Mouse (Mus musculus) megakaryocyte-erythroid progenitor cell, adult 5 weeks (primary cell): ENCODE results near the gene Larp4b. TPM values are rescaled to one million over a fixed set of nuclear protein-coding genes. Genes with fewer than 3 reads are reported as not detected.

Experiments
- polyA plus RNA-seq: library from polyadenylated mRNA; stranded (reverse); fragments of >175 nt; gene quantifications from 2 replicates; pipeline ENCODE4 v1.2.3, GENCODE M21; 2012

The Larp4b gene
- 17.3 and 19.0 TPM in 2 replicates for polyA plus RNA-seq

GRCm38 (mm10) chr13:9093316-9094155, at the start of gene Larp4b:
TSS of gene Larp4b (plus strand) at chr13:9093881.

Other genes starting within 250 kb of the Larp4b start
- 4.6 and 7.2 TPM in 2 replicates for gene Wdr37, start 222.0 kb upstream of the Larp4b start, polyA plus RNA-seq
- 2.4 TPM in 2 replicates for gene Idi1, start 208.4 kb upstream of the Larp4b start, polyA plus RNA-seq
- gene Gm9745, start 145.7 kb upstream of the Larp4b start, polyA plus RNA-seq = not detected in 2 replicates
- not detected in 2 replicates for gene Idi2, start 141.0 kb upstream of the Larp4b start, polyA plus RNA-seq
- gene Gtpbp4, start 97.8 kb upstream of the Larp4b start, polyA plus RNA-seq = 3.7 and 6.0 TPM in 2 replicates
- 0.39 and 0.96 TPM in 2 replicates for gene Dip2c, start 182.6 kb downstream of the Larp4b start, polyA plus RNA-seq